8 mouse cellular contexts compared by ENCODE assay signal in the genomic region with DNA sequence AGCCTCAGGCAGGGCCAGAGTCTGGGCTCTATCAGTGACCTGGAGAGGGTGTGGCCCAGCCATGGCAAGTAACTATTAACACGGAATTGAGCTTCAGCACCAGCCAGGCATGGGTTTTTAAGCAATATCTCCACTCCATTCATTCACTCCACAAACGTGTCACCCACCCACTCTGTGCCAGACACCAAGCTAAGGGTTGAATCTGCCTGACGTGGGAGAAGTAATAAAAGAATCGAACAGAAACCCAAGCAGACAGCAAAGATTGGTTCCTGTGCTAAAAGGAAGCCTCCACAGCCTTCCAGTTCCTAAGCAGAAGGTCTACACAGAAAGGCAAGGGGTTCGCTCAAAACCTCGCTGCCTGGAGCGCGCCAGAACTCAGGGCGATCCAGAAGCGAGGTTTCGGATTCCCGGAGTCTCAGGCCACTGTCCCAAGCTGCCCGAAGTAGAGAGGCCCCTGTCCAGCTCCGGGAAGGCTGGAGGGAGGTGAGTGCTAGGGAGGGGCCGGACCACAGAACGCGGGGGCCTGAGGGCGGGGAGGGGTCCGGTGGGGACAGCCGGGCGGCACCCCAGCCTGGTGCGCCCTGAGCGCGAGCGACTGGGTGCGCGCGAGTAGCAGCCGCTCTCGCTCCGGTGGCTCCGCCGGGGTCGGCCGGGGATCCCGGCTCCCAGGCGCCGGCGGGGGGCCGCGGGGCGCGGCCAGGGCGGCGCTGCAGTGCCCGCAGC. TPM values are rescaled to one million over a fixed set of nuclear protein-coding genes. Genes with fewer than 3 reads are reported as not detected.
DNase-seq lines count a peak whose midpoint lies in the region; ATAC-seq lines count a peak whose summit lies in the region.

No protein-coding gene starts in this region.

- peak overlapping the region; percentile 67 for H3K4me3 ChIP-seq in kidney, embryonic 16.5 days (ENCODE audit: low read length)
- peak overlapping the region; percentile 58 for H3K4me3 ChIP-seq in embryonic facial prominence, embryonic 15.5 days (replicated peaks)
- H3K4me3 ChIP-seq in intestine, embryonic 15.5 days (replicated peaks): peak overlapping the region; percentile 53
- peak overlapping the region; percentile 76 for H3K4me3 ChIP-seq in neural tube, embryonic 12.5 days

- peaks cover 54% of the 10 kb centered on the region for H3K27me3 ChIP-seq in kidney, embryonic 16.5 days (ENCODE audit: insufficient read depth, low read length)
- H3K27me3 ChIP-seq in embryonic facial prominence, embryonic 15.5 days: peaks cover 57% of the 10 kb centered on the region
- H3K27me3 ChIP-seq in intestine, embryonic 15.5 days (replicated peaks): peaks cover 59% of the 10 kb centered on the region
- H3K27me3 ChIP-seq in neural tube, embryonic 12.5 days (replicated peaks): peaks cover 34% of the 10 kb centered on the region

- H3K36me3 ChIP-seq in kidney, embryonic 16.5 days (ENCODE audit: insufficient read depth, low read length): no peaks in the 10 kb centered on the region
- no peaks in the 10 kb centered on the region for H3K36me3 ChIP-seq in embryonic facial prominence, embryonic 15.5 days
- H3K36me3 ChIP-seq in intestine, embryonic 15.5 days: no peaks in the 10 kb centered on the region
- no peaks in the 10 kb centered on the region for H3K36me3 ChIP-seq in neural tube, embryonic 12.5 days

- H3K27ac ChIP-seq in kidney, embryonic 16.5 days (ENCODE audit: low read length): peak overlapping the region; percentile 68; the same call in 1 of the 2 replicates
- peak overlapping the region; percentile 66 for H3K27ac ChIP-seq in embryonic facial prominence, embryonic 15.5 days (replicated peaks)
- H3K27ac ChIP-seq in intestine, embryonic 15.5 days: peak overlapping the region; percentile 40; the same call in 1 of the 2 replicates
- 0 out of 2 replicates have a peak overlapping the region, but pooled peaks have one; percentile 20 for H3K27ac ChIP-seq in neural tube, embryonic 12.5 days

- H3K9me3 ChIP-seq in kidney, embryonic 16.5 days (ENCODE audit: low read length): no peaks in the 10 kb centered on the region
- H3K9me3 ChIP-seq in embryonic facial prominence, embryonic 15.5 days (replicated peaks): no peaks in the 10 kb centered on the region
- H3K9me3 ChIP-seq in intestine, embryonic 15.5 days: no peaks in the 10 kb centered on the region
- H3K9me3 ChIP-seq in neural tube, embryonic 12.5 days: no peaks in the 10 kb centered on the region

- peak overlapping the region; percentile 78 for H3K9ac ChIP-seq in kidney, embryonic 16.5 days (replicated peaks; ENCODE audit: low read length)
- H3K9ac ChIP-seq in embryonic facial prominence, embryonic 15.5 days: peak overlapping the region; percentile 21
- peak overlapping the region; percentile 40 for H3K9ac ChIP-seq in intestine, embryonic 15.5 days
- H3K9ac ChIP-seq in neural tube, embryonic 12.5 days: peak overlapping the region; percentile 89

- H3K4me2 ChIP-seq in kidney, embryonic 16.5 days (replicated peaks; ENCODE audit: low read depth, low read length): peak overlapping the region; percentile 94
- peak overlapping the region; percentile 90 for H3K4me2 ChIP-seq in embryonic facial prominence, embryonic 15.5 days (replicated peaks)
- H3K4me2 ChIP-seq in intestine, embryonic 15.5 days (replicated peaks): peak overlapping the region; percentile 97
- peak overlapping the region; percentile 91 for H3K4me2 ChIP-seq in neural tube, embryonic 12.5 days (replicated peaks)

- WGBS in kidney, embryonic 16.5 days: 2% methylated on average over 33 of the region's 46 CpGs
- 1% methylated on average over 46 of the region's 46 CpGs for WGBS in embryonic facial prominence, embryonic 15.5 days
- 2% methylated on average over 46 of the region's 46 CpGs for WGBS in intestine, embryonic 15.5 days
- WGBS in neural tube, embryonic 12.5 days: under 1% methylated on average over 38 of the region's 46 CpGs

- no peak for DNase-seq in kidney, adult 18-20 months
- DNase-seq in cerebellum, postnatal 36 days: no peak
- no peak for DNase-seq in gastrocnemius, postnatal 4 days (ENCODE audit: low spot score in 2 of 2)
- DNase-seq in cerebellum, adult 18-20 months: no peak

- peaks cover 53% of the 10 kb centered on the region for H3K4me1 ChIP-seq in kidney, embryonic 16.5 days (ENCODE audit: insufficient read depth, low read length)
- H3K4me1 ChIP-seq in embryonic facial prominence, embryonic 15.5 days: peaks cover 48% of the 10 kb centered on the region
- peaks cover 27% of the 10 kb centered on the region for H3K4me1 ChIP-seq in intestine, embryonic 15.5 days (replicated peaks)
- peaks cover 54% of the 10 kb centered on the region for H3K4me1 ChIP-seq in neural tube, embryonic 12.5 days

- ATAC-seq in kidney, embryonic 16.5 days (ENCODE audit: low FRiP score, low TSS enrichment): peak; percentile 67
- ATAC-seq in embryonic facial prominence, embryonic 15.5 days (ENCODE audit: insufficient number of reproducible peaks, low FRiP score, low TSS enrichment, low read depth): peak; percentile 40; the same call in 1 of the 2 replicates
- peak; percentile 47; the same call in 1 of the 2 replicates for ATAC-seq in intestine, embryonic 15.5 days
- peak; percentile 53 for ATAC-seq in neural tube, embryonic 12.5 days (ENCODE audit: low FRiP score, low read depth)

RNA-seq across cellular contexts. Expression of gene Wnt4, which starts 0.7 kb away (rescaled TPM):
- polyA plus RNA-seq in kidney, embryonic 16.5 days (2015; fragmentation: Nextera tagmentation; extraction: Ambion mirVana): 7.9 and 10.8 TPM in 2 replicates
- polyA plus RNA-seq in embryonic facial prominence, embryonic 15.5 days (2015; fragmentation: Nextera tagmentation; extraction: Ambion mirVana): 11.6 and 12.9 TPM in 2 replicates
- polyA plus RNA-seq in intestine, embryonic 15.5 days (2015; fragmentation: Nextera tagmentation; extraction: Ambion mirVana): 2.8 and 4.0 TPM in 2 replicates
- polyA plus RNA-seq in neural tube, embryonic 12.5 days (2016; fragmentation: Nextera tagmentation; extraction: Ambion mirVana): 16.1 and 17.4 TPM in 2 replicates
- total RNA-seq in gastrocnemius, postnatal 4 days (2021): 10 to 100 TPM; 22.2 to 22.8 TPM

Comparison
In these comparisons a context has a peak if more than half of its experiments do, and no peak if none do; other contexts are left out.
1. H3K9ac ChIP-seq: peak in every context shown above with its lines; median percentile 89 in neural tube, embryonic 12.5 days; 78 in kidney, embryonic 16.5 days; 40 in intestine, embryonic 15.5 days; 21 in embryonic facial prominence, embryonic 15.5 days.